Mouse (Mus musculus) c-Kit-positive CD71-positive TER-119-positive erythroid progenitor cells, embryonic 14.5 days (primary cell): Measurements from ENCODE around the gene Gm10376.
"Not testable (repeated sequence)": the region's sequence is repeated elsewhere in the genome, so short reads cannot be mapped to it uniquely, and the experiment has no call there.

Experiments used
- DNase-seq: peaks from one replicate; pipeline ENCODE4 v3.0.0-alpha.2; 2013; ENCODE audit warnings: low spot score

The Gm10376 gene

DNA sequence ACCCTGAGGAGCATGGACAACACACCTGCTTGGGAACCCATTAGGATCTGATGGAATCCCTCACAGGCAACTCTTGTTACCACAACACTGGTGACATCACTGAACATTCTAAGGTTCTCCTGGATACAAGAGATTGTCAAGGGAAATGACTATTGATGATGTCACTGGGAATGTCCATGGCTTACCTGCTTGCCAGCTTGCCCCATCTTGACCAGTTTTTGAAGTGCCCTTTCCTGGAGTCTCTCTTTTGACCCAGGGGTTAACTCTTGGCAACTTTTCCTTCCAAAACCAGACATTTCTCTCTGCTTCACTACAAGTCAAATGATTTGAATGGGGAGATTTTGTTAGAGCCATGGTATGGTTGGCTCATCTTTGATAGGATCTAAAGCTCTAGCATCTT, at the start of gene Gm10376:
Gm10376 (minus strand) TSS at position 101 of the 400 bp plus-strand sequence.
- DNase-seq = not testable (repeated sequence)

DNA sequence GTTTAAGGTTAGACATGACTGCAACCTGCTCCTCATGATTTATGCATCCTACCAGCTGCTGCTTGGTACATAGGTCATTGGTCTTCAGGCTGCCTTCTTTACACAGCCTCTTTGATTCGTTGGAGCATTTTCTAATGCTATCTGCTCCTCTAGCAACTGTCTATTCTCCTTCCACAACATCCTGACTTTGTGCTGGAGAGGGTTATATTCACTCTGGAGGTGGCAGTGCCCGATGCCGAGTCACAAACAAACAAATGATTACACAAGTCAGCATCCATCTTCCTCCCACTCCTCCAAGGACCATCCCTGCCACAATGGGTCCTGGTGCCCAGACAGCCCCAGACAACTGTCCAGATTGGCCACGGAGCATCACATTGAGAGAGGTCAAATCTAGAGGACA, 44.8 kb upstream of the Gm10376 start:
- DNase-seq = not testable (repeated sequence)

DNA sequence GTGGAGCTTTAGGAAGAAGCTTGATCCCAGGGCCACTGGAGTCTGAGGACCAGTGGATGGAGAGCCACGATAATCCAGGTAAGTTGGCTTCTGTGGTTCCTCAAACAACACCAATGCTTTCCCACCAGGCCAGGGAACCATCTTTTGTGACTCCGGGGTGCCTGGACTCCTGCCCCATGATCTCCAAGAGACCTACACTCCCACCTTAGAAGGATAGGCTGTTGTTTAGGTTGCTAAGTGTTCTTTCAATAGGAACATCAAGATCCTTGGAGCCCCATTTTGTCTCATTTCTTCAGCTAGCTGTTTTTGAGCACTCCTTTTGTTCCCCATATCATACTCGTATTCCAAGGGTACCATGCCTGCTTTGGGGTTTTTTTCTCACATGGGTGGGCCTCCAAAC, 42.6 kb upstream of the Gm10376 start:
- not testable (repeated sequence) for DNase-seq

DNA sequence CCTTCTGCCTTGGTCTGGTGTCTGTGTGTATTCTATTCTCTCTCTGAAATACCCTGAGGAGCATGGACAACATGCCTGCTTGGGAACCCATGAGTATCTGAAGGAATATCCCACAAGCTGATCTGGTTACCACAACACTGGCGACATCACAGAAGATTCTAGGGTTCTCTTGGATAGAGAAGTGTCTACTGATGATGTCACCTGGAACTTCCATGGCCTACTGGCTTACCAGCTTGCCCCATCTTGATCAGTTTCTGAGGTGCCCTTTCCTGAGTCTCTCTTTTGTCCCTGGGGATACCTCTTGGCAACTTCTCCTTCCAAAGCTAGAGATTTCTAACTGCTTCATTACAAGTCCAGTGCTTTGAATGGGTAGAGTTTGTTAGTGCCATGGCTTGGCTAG, 21.9 kb downstream of the Gm10376 start, which contains the start of gene Gm8082:
Gm8082 (minus strand) TSS at position 101 of the 400 bp plus-strand sequence.
- not testable (repeated sequence) for DNase-seq
